In the genomic region with DNA sequence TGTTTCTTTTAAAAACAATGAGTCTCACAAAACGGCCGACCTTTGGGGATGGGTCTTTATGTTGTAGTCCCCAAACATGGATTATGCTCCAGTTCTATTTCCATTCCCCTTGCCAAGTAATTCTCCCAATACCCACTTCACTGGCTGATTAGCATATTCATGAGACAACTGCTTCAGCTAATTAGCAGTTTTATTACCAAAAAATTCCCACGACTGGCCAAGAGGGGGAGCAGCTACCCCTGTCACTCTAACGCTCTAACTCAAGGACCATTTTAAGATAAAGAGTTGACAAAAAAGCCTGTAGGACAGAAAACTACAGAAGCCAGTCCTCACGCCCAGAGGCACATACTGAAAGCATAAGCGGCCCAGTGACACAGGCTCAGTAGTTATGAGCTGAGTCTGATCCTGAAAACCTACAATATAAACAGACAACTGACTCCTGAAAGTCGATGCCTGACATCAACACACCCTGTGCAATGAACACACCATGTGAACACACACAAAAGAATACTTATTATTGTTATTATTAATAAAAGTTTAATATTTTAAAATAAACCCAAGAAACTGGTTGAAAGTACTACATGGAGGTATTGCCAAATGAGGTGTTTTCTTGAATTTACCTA, we compare ENCODE assay signal across 8 mouse cellular contexts.
DNase-seq lines count a peak whose midpoint lies in the region; ATAC-seq and TF ChIP-seq lines count a peak whose summit lies in the region.

No protein-coding gene starts in this region.

- ATAC-seq in intestine, postnatal 0 days = no peak
- no peak for ATAC-seq in intestine, embryonic 16.5 days
- ATAC-seq in Patski = no peak
- ATAC-seq in liver, embryonic 13.5 days (ENCODE audit: low read depth) = peak; percentile 59; the same call in 1 of the 2 replicates
- no peak for ATAC-seq in monocyte, adult 5-6 weeks (replicated peaks; ENCODE audit: insufficient number of reproducible peaks, low FRiP score, low TSS enrichment, poor library complexity, severe bottlenecking)

- CTCF ChIA-PET in Patski (lab: Charles Lee) = interaction anchor here (1.1 to 2.3 kb wide), 3 partner anchors 9 to 40 kb away, joined by 3 to 6 read pairs (median 3); no protein-coding TSS in a partner anchor

- 51% methylated on average over 7 of the region's 7 CpGs for WGBS in intestine, postnatal 0 days
- WGBS in intestine, embryonic 16.5 days = 53% methylated on average over 7 of the region's 7 CpGs
- 45% methylated on average over 7 of the region's 7 CpGs for WGBS in embryonic facial prominence, embryonic 10.5 days
- 30% methylated on average over 7 of the region's 7 CpGs for whole genome bisulfite sequencing in liver, embryonic 13.5 days (ENCODE audit: insufficient replicate concordance)

- no peak overlapping the region for H3K9ac ChIP-seq in intestine, postnatal 0 days (ENCODE audit: low read depth, low read length)
- H3K9ac ChIP-seq in intestine, embryonic 16.5 days (ENCODE audit: low read depth, low read length) = no peak overlapping the region
- no peak overlapping the region for H3K9ac ChIP-seq in liver, embryonic 13.5 days

- no peak overlapping the region for H3K4me2 ChIP-seq in intestine, postnatal 0 days (replicated peaks; ENCODE audit: low read depth)
- H3K4me2 ChIP-seq in intestine, embryonic 16.5 days (ENCODE audit: low read depth, low read length) = no peak overlapping the region
- H3K4me2 ChIP-seq in liver, embryonic 13.5 days = no peak overlapping the region

- no peaks in the 10 kb centered on the region for H3K4me1 ChIP-seq in intestine, postnatal 0 days (replicated peaks; ENCODE audit: control insufficient read depth, insufficient read depth, low read length)
- H3K4me1 ChIP-seq in intestine, embryonic 16.5 days (ENCODE audit: control insufficient read depth, insufficient read depth, low read length) = no peaks in the 10 kb centered on the region
- no peaks in the 10 kb centered on the region for H3K4me1 ChIP-seq in embryonic facial prominence, embryonic 10.5 days
- H3K4me1 ChIP-seq in liver, embryonic 13.5 days (replicated peaks) = no peaks in the 10 kb centered on the region

- no peaks in the 10 kb centered on the region for H3K36me3 ChIP-seq in intestine, postnatal 0 days (ENCODE audit: control insufficient read depth, insufficient read depth)
- no peaks in the 10 kb centered on the region for H3K36me3 ChIP-seq in intestine, embryonic 16.5 days (ENCODE audit: control insufficient read depth, insufficient read depth, low read length)
- 0 out of 2 replicates have a peak, but pooled peaks cover 4% of the 10 kb centered on the region for H3K36me3 ChIP-seq in embryonic facial prominence, embryonic 10.5 days (replicated peaks)
- H3K36me3 ChIP-seq in liver, embryonic 13.5 days = no peaks in the 10 kb centered on the region

- H3K9me3 ChIP-seq in intestine, postnatal 0 days (ENCODE audit: control insufficient read depth) = no peaks in the 10 kb centered on the region
- no peaks in the 10 kb centered on the region for H3K9me3 ChIP-seq in intestine, embryonic 16.5 days (ENCODE audit: control insufficient read depth, low read length)
- H3K9me3 ChIP-seq in embryonic facial prominence, embryonic 10.5 days = no peaks in the 10 kb centered on the region
- no peaks in the 10 kb centered on the region for H3K9me3 ChIP-seq in liver, embryonic 13.5 days (replicated peaks)

- no peaks in the 10 kb centered on the region for H3K27me3 ChIP-seq in intestine, postnatal 0 days (replicated peaks; ENCODE audit: control insufficient read depth, insufficient read depth, low read length)
- no peaks in the 10 kb centered on the region for H3K27me3 ChIP-seq in intestine, embryonic 16.5 days (replicated peaks; ENCODE audit: control insufficient read depth, insufficient read depth, low read length)
- H3K27me3 ChIP-seq in Patski = peaks cover 38% of the 10 kb centered on the region
- H3K27me3 ChIP-seq in embryonic facial prominence, embryonic 10.5 days (replicated peaks; ENCODE audit: low read depth, poor library complexity, severe bottlenecking) = no peaks in the 10 kb centered on the region
- H3K27me3 ChIP-seq in liver, embryonic 13.5 days = no peaks in the 10 kb centered on the region

- H3K4me3 ChIP-seq in intestine, postnatal 0 days (ENCODE audit: low read depth, low read length) = no peak overlapping the region
- no peak overlapping the region for H3K4me3 ChIP-seq in intestine, embryonic 16.5 days (ENCODE audit: low read length)
- H3K4me3 ChIP-seq in embryonic facial prominence, embryonic 10.5 days = no peak overlapping the region
- no peak overlapping the region for H3K4me3 ChIP-seq in liver, embryonic 13.5 days (replicated peaks)

- H3K27ac ChIP-seq in intestine, postnatal 0 days (ENCODE audit: low read depth, low read length) = no peak overlapping the region
- H3K27ac ChIP-seq in intestine, embryonic 16.5 days (ENCODE audit: low read length) = no peak overlapping the region
- no peak overlapping the region for H3K27ac ChIP-seq in embryonic facial prominence, embryonic 10.5 days (replicated peaks)
- no peak overlapping the region for H3K27ac ChIP-seq in liver, embryonic 13.5 days

- POLR2A ChIA-PET in Patski (lab: Charles Lee) = no interaction called here

- in situ Hi-C loops in Patski (cut with MboI; ENCODE audit: low pct_unique_long_range_greater_than_20kb) = loop anchor here (25.0 kb wide), 1 partner anchor 274 kb away; no protein-coding TSS in a partner anchor

- DNase-seq in Patski (ENCODE audit: low read depth, low spot score) = no peak
- DNase-seq in embryonic facial prominence, embryonic 10.5 days (ENCODE audit: low spot score) = peak; percentile 16
- DNase-seq in kidney, adult 8-10 months = peak; percentile 47 to 53
- DNase-seq in liver, embryonic 13.5 days = peak; percentile 33
- no peak for DNase-seq in B cell, adult 2 months

- TF ChIP-seq CTCF in intestine, postnatal 0 days (IDR thresholded peaks at IDR 0.05; ENCODE audit: low read depth) = peak; percentile 60
- peak; percentile 54 for TF ChIP-seq CTCF in Patski (IDR thresholded peaks at IDR 0.05)

Comparison
In these comparisons a context has a peak if more than half of its experiments do, and no peak if none do; other contexts are left out.
1. DNase-seq: peak in embryonic facial prominence, embryonic 10.5 days (single experiment), kidney, adult 8-10 months (2 of 2) and liver, embryonic 13.5 days (single experiment); none in Patski (single experiment) and B cell, adult 2 months (0 of 2).